Mouse (Mus musculus) thymus, postnatal 25 days (tissue): ENCODE data around the gene Gm8362.
"Not testable (repeated sequence)": the region's sequence is repeated elsewhere in the genome, so short reads cannot be mapped to it uniquely, and the experiment has no call there.

Experiments used
- DNase-seq: peaks from one replicate; pipeline ENCODE4 v3.0.0; 2022

Gm8362 gene

GRCm38 (mm10) chr14:6774311-6774710 lies at the start of gene Gm8362:
Gene Gm8362 (minus strand): TSS chr14:6774411.
- not testable (repeated sequence) for DNase-seq

DNA sequence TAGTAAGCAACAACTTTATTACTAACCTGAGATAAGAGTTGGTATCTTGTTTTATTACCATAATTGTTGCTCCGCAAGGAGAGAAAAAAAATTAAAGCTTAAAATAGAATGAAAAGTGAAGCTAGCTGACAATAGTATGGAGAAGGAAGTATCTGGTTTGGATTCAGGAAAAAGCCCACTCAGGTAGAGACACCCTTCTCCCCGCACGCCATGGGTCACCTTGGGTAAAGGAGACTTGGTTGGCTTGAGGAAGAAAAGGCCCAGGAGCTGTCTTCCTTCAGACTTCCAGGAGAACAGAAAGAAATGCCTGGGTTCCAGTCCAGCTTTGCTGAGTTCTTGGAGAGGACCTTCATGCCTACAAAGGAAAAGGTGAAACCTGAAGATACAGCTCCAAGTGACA lies 49.1 kb upstream of the Gm8362 start:
- not testable (repeated sequence) for DNase-seq

DNA sequence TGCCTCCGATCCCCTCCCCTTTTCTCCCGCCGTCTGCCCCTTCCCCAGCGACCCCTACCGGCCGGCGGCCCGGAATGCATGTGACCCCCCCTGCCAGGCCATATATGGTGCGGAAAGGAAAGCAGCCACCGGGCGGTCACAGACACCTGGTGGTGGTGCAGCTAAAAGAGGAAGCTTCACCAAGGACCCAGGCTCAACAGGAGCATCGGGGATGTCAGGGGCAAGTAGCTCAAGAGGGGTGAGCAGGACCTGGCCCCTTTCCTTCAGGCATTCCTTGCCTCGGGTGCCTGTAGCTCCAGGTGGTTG lies 17.0 kb downstream of the Gm8362 start:
- DNase-seq, result peak; percentile 35

- DNase-seq, result peak; percentile 7
These were observed 17.6 kb downstream of the Gm8362 start for GRCm38 (mm10) chr14:6756384-6757230.

GRCm38 (mm10) chr14:6742232-6742631 lies 32.0 kb downstream of the Gm8362 start, which contains the start of gene Gm3636:
Gene Gm3636 (minus strand): TSS chr14:6742332.
- DNase-seq, result not testable (repeated sequence)

- DNase-seq, result not testable (repeated sequence)
These were observed 54.1 kb downstream of the Gm8362 start, which contains the start of gene Gm8050 for GRCm38 (mm10) chr14:6720151-6720550. Gene Gm8050 (minus strand): TSS chr14:6720251.
